Mouse (Mus musculus) adrenal gland, adult 18-20 months (tissue): ENCODE measurements around the gene Wdr31. TPM values are rescaled to one million over a fixed set of nuclear protein-coding genes. Genes with fewer than 3 reads are reported as not detected.

Source experiments
- DNase-seq, 2 experiments: peaks; one replicate each; pipeline ENCODE4 v3.0.0; 2021 to 2022; ENCODE audit warnings: low spot score in 2 of 2
- total RNA-seq, 2 experiments: library from RNA; stranded (reverse); gene quantifications; 1 replicate in 1 of 2; 2 replicates in 1 of 2; pipeline ENCODE4 v1.2.3; 2021

The Wdr31 gene
- total RNA-seq, 2 experiments from 2014 or later, result 1.2 to 1.8 TPM

- DNase-seq, result no peak
These were observed 71.7 kb downstream of the Wdr31 start for GRCm38 (mm10) chr4:62398956-62399355.

Other genes starting within 250 kb of the Wdr31 start
- 1 to 10 TPM; 4.7 to 4.8 TPM for gene Zfp37, start 239.8 kb downstream of the Wdr31 start, total RNA-seq
- gene Slc31a2, start 208.3 kb downstream of the Wdr31 start, total RNA-seq, result 10 to 100 TPM; 27.0 to 28.3 TPM
- 10 to 100 TPM; 31.4 to 32.1 TPM for gene Fkbp15, start 110.3 kb downstream of the Wdr31 start, total RNA-seq
- 10 to 100 TPM; 49.1 to 50.2 TPM for gene Slc31a1, start 110.2 kb downstream of the Wdr31 start, total RNA-seq
- gene Cdc26, start 62.3 kb downstream of the Wdr31 start, total RNA-seq, result 10 to 100 TPM; 61.2 to 63.0 TPM
- gene Prpf4, start 62.1 kb downstream of the Wdr31 start, total RNA-seq, result 10 to 100 TPM; 22.8 to 27.6 TPM
- gene Rnf183, start 35.6 kb downstream of the Wdr31 start, total RNA-seq, result 1 to 10 TPM in 1 of 2 experiments, not detected in 1; 1.1 TPM
- gene Bspry, start 9.2 kb upstream of the Wdr31 start, total RNA-seq, result 1 to 10 TPM; 3.7 to 9.6 TPM
- 10 to 100 TPM in 1 of 2 experiments, 1 to 10 TPM in 1; 9.8 to 21.4 TPM for gene Hdhd3, start 32.6 kb upstream of the Wdr31 start, total RNA-seq
- 100 to 1,000 TPM in 1 of 2 experiments, 10 to 100 TPM in 1; 92.6 to 112 TPM for gene Alad, start 49.0 kb upstream of the Wdr31 start, total RNA-seq
- gene Pole3, start 54.2 kb upstream of the Wdr31 start, total RNA-seq, result 10 to 100 TPM; 43.7 to 52.1 TPM
- under 1 TPM; 0.27 to 0.29 TPM for gene 4933430I17Rik, start 54.5 kb upstream of the Wdr31 start, total RNA-seq
- 10 to 100 TPM; 23.2 to 24.3 TPM for gene Rgs3, start 89.0 kb upstream of the Wdr31 start, total RNA-seq